Mouse (Mus musculus) macrophage (primary cell): Measurements from ENCODE around the gene Jazf1. TPM values are rescaled to one million over a fixed set of nuclear protein-coding genes. Genes with fewer than 3 reads are reported as not detected.

Source experiments
- H3K27ac ChIP-seq: fragments of 350-480 bp; formaldehyde crosslinking; 2 replicates; pipeline ENCODE4 v1.9.0; 2021
- H3K36me3 ChIP-seq: fragments of 350-480 bp; formaldehyde crosslinking; 2 replicates; pipeline ENCODE4 v1.9.0; 2021; ENCODE audit errors: inconsistent target
- H3K4me3 ChIP-seq: fragments of 350-480 bp; formaldehyde crosslinking; 2 replicates; pipeline ENCODE4 v1.9.0; 2021; ENCODE audit errors: inconsistent target
- H3K79me2 ChIP-seq: fragments of 350-480 bp; formaldehyde crosslinking; 2 replicates; pipeline ENCODE4 v1.9.0; 2021; ENCODE audit errors: inconsistent target
- WGBS: methylation state at CpG from one replicate; pipeline ENCODE4 v1.1.7; 2026; ENCODE audit warnings: inconsistent platforms; ENCODE audit not compliant: missing documents; 5-methylcytosine and 5-hydroxymethylcytosine counted together
- polyA plus RNA-seq: library from polyadenylated mRNA; stranded (reverse); fragments of 250-400 nt; gene quantifications from 3 replicates; pipeline ENCODE4 v1.2.4, GENCODE M21; 2018; ENCODE audit warnings: inconsistent platforms

Gene Jazf1
- polyA plus RNA-seq, 1 experiment from 2014 or later: 1.0 TPM

GRCm38 (mm10) chr6:52851019-52851418 lies 217.4 kb downstream of the Jazf1 start:
- no peaks in the 10 kb centered on the region for H3K36me3 ChIP-seq
- no peaks in the 10 kb centered on the region for H3K79me2 ChIP-seq
- 90% methylated on average over 5 of the region's 5 CpGs for WGBS
- H3K4me3 ChIP-seq: no peak overlapping the region
- no peak overlapping the region for H3K27ac ChIP-seq

- Histone ChIP-seq H3K79me2 (no peaks in the 10 kb centered on the region), H3K36me3 (no peaks in the 10 kb centered on the region), H3K27ac (no peak overlapping the region), H3K4me3 (no peak overlapping the region)
- 81% methylated on average over 6 of the region's 6 CpGs for WGBS
Measured at GRCm38 (mm10) chr6:52848199-52848598, 220.2 kb downstream of the Jazf1 start.

- no peak overlapping the region for H3K27ac ChIP-seq
- no peaks in the 10 kb centered on the region for H3K79me2 ChIP-seq
- H3K36me3 ChIP-seq: no peaks in the 10 kb centered on the region
- no peak overlapping the region for H3K4me3 ChIP-seq
- 59% methylated on average over 2 of the region's 2 CpGs for WGBS
Measured at GRCm38 (mm10) chr6:52846314-52846713, 222.1 kb downstream of the Jazf1 start.

GRCm38 (mm10) chr6:52844741-52845140 lies 223.7 kb downstream of the Jazf1 start:
- Histone ChIP-seq H3K79me2 (no peaks in the 10 kb centered on the region), H3K27ac (no peak overlapping the region), H3K4me3 (no peak overlapping the region), H3K36me3 (no peaks in the 10 kb centered on the region)
- WGBS: 86% methylated on average over 3 of the region's 3 CpGs

- H3K36me3 ChIP-seq: no peaks in the 10 kb centered on the region
- H3K79me2 ChIP-seq: no peaks in the 10 kb centered on the region
- H3K27ac ChIP-seq: no peak overlapping the region
- 74% methylated on average over 4 of the region's 4 CpGs for WGBS
- H3K4me3 ChIP-seq: no peak overlapping the region
Measured at GRCm38 (mm10) chr6:52843027-52843426, 225.4 kb downstream of the Jazf1 start.

GRCm38 (mm10) chr6:52842598-52842997 lies 225.8 kb downstream of the Jazf1 start:
- Histone ChIP-seq H3K79me2 (no peaks in the 10 kb centered on the region), H3K36me3 (no peaks in the 10 kb centered on the region), H3K27ac (peak overlapping the region; percentile 46), H3K4me3 (no peak overlapping the region)
- 20% methylated on average over 6 of the region's 6 CpGs for WGBS

- Histone ChIP-seq H3K36me3 (no peaks in the 10 kb centered on the region), H3K4me3 (no peak overlapping the region), H3K79me2 (no peaks in the 10 kb centered on the region), H3K27ac (no peak overlapping the region)
- WGBS: 85% methylated on average over 2 of the region's 2 CpGs
Measured at GRCm38 (mm10) chr6:52841611-52842010, 226.8 kb downstream of the Jazf1 start.

GRCm38 (mm10) chr6:52840589-52841044 lies 227.8 kb downstream of the Jazf1 start:
- Histone ChIP-seq H3K36me3 (no peaks in the 10 kb centered on the region), H3K27ac (no peak overlapping the region), H3K4me3 (no peak overlapping the region), H3K79me2 (no peaks in the 10 kb centered on the region)
- 76% methylated on average over 9 of the region's 9 CpGs for WGBS

- no peak overlapping the region for H3K4me3 ChIP-seq
- no peaks in the 10 kb centered on the region for H3K79me2 ChIP-seq
- 14% methylated on average over 8 of the region's 8 CpGs for WGBS
- H3K27ac ChIP-seq: no peak overlapping the region
- H3K36me3 ChIP-seq: no peaks in the 10 kb centered on the region
Measured at GRCm38 (mm10) chr6:52838691-52839090, 229.7 kb downstream of the Jazf1 start.

- 96% methylated on average over 4 of the region's 4 CpGs for WGBS
- no peak overlapping the region for H3K27ac ChIP-seq
- H3K79me2 ChIP-seq: no peaks in the 10 kb centered on the region
Measured at GRCm38 (mm10) chr6:52837792-52838191, 230.6 kb downstream of the Jazf1 start.

GRCm38 (mm10) chr6:52836201-52836950 lies 232.1 kb downstream of the Jazf1 start:
- H3K27ac ChIP-seq: no peak overlapping the region
- no peaks in the 10 kb centered on the region for H3K36me3 ChIP-seq
- H3K4me3 ChIP-seq: no peak overlapping the region
- WGBS: 95% methylated on average over 15 of the region's 15 CpGs
- no peaks in the 10 kb centered on the region for H3K79me2 ChIP-seq

More at GRCm38 (mm10) chr6:52837792-52838191, 230.6 kb downstream of the Jazf1 start:
- no peak overlapping the region for H3K4me3 ChIP-seq
- no peaks in the 10 kb centered on the region for H3K36me3 ChIP-seq

- Histone ChIP-seq H3K4me3 (no peak overlapping the region), H3K79me2 (no peaks in the 10 kb centered on the region), H3K36me3 (no peaks in the 10 kb centered on the region), H3K27ac (no peak overlapping the region)
- WGBS: 93% methylated on average over 2 of the region's 2 CpGs
Measured at GRCm38 (mm10) chr6:52827752-52828277, 240.6 kb downstream of the Jazf1 start.

GRCm38 (mm10) chr6:52825535-52825934 lies 242.9 kb downstream of the Jazf1 start:
- WGBS: 20% methylated on average over 5 of the region's 5 CpGs
- Histone ChIP-seq H3K79me2 (no peaks in the 10 kb centered on the region), H3K4me3 (no peak overlapping the region), H3K36me3 (no peaks in the 10 kb centered on the region), H3K27ac (no peak overlapping the region)

GRCm38 (mm10) chr6:52824977-52825482 lies 243.4 kb downstream of the Jazf1 start:
- Histone ChIP-seq H3K79me2 (no peaks in the 10 kb centered on the region), H3K27ac (no peak overlapping the region), H3K36me3 (no peaks in the 10 kb centered on the region), H3K4me3 (no peak overlapping the region)
- 97% methylated on average over 3 of the region's 3 CpGs for WGBS

- Histone ChIP-seq H3K36me3 (no peaks in the 10 kb centered on the region), H3K27ac (no peak overlapping the region), H3K79me2 (no peaks in the 10 kb centered on the region), H3K4me3 (no peak overlapping the region)
- WGBS: 93% methylated on average over 7 of the region's 7 CpGs
Measured at GRCm38 (mm10) chr6:52823064-52823463, 245.4 kb downstream of the Jazf1 start.
